Mouse (Mus musculus): ENCODE results near the gene Epb41l1. TPM values are rescaled to one million over a fixed set of nuclear protein-coding genes. Genes with fewer than 3 reads are reported as not detected.

Gene Epb41l1
- total RNA-seq, 2 experiments from 2014 or later = 364 to 365 TPM

DNA sequence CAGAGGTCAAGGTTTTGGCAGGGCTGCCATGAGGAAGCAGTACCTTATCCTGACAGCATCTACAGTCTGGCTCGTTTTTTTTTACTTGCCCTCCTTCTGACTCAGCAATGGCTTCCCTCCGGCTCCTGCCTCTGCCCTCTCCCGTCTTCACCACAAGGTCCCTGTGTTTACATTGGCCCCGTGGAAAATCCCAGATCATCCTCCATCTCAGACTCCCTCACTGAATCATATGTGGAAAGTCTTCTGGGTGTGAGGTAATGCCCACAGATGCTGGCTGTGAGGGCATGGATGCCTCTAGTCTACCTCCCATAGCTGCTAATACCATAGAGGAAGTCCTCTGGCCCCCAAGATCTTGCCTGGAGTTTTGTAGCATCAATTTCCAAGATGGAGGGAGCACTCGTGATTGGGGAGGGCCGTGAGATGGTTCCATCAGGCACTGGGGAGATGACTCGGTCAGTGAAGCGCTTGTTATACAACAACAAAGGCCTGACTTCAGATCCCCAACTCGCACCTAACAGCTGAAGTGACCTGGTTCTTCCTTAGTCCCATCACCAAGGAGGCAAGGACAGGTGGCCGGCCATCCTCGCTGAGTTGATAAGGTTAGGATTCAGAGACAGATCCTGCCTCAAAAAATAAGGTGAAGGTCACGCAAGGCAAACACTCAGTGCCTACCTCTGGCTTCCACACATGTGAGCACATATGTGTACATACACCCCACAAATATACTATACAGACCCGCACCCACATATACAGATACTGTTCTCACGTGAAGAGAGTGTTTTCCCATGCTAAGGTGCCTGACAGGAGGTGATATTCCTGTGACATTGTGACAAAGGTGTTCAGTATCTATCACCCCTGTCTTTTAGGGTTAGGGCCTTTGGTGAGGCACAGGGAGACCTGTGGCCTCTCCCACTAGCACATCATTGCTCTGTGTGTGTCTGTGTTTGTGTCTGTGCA is 36.0 kb downstream of the Epb41l1 start:
- no peak for DNase-seq (ENCODE audit: low spot score in 2 of 2)

GRCm38 (mm10) chr2:156457343-156457717 is 36.6 kb downstream of the Epb41l1 start:
- DNase-seq (ENCODE audit: low spot score in 2 of 2) = no peak

DNA sequence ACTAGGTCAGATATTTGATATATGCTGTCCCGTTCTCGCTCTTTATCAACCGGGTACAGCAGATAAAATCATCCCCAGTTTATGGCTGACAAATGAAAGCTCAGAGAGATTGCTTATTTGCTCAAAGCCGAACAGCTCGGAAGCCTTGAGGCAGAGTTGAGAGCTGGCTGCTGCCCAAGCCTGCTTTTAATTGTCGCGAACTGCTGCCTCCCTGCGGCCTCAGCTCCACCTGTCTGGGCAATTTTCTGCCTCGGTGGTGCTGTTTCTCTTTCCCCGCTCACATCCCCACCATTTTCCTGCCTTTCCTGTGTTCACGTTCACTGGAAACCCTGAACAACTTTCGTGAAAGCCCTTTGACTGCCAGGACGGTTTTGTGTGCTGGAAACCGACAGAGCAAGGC is 39.8 kb downstream of the Epb41l1 start:
- peak; percentile 59 to 63 for DNase-seq (ENCODE audit: low spot score in 2 of 2)

GRCm38 (mm10) chr2:156462154-156463029 is 41.7 kb downstream of the Epb41l1 start:
- no peak for DNase-seq (ENCODE audit: low spot score in 2 of 2)

DNA sequence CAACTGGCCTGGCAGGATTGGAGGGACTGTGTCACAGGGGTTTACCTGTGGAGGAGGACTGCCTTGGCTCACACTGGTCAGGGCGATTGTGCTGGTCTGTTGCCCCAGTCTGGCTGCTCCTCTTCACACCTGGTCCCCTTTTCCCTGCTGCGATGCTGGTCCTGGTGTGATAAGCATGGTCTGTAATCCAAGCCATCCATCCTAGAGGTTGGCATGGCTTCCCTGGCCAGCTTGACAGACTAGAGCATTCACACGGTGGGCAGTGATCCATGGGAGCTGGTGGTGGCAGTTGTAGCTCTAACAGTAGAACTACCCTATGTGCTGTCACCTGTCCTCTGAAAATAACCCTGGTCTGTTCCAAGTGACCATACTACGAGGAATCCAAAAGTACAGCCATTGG is 43.7 kb downstream of the Epb41l1 start:
- no peak for DNase-seq (ENCODE audit: low spot score in 2 of 2)

GRCm38 (mm10) chr2:156467538-156467937 is 46.8 kb downstream of the Epb41l1 start:
- DNase-seq (ENCODE audit: low spot score in 2 of 2) = no peak

GRCm38 (mm10) chr2:156468890-156469289 is 48.2 kb downstream of the Epb41l1 start:
- DNase-seq (ENCODE audit: low spot score in 2 of 2) = no peak

DNA sequence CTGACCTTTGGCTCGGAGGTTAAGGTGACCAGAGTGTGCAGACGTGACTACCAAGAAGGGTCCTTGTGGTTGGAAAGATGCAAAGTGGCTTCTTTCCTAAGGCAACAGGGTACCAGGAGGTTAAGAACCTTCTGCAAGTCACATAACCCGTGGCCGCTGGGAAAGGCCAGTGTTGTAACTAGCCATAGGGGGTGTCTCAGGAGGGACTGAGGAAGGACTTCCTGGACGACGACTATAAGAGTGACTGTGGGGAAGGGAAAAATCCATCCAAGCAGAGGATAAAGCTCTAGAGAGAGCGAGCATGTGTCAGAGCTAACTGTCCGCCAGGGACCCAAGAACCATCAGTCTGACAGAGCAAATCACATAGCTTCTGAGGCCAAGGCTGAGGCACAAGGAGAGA is 48.8 kb downstream of the Epb41l1 start:
- no peak for DNase-seq (ENCODE audit: low spot score in 2 of 2)

GRCm38 (mm10) chr2:156470938-156471337 is 50.2 kb downstream of the Epb41l1 start:
- DNase-seq (ENCODE audit: low spot score in 2 of 2) = no peak

DNA sequence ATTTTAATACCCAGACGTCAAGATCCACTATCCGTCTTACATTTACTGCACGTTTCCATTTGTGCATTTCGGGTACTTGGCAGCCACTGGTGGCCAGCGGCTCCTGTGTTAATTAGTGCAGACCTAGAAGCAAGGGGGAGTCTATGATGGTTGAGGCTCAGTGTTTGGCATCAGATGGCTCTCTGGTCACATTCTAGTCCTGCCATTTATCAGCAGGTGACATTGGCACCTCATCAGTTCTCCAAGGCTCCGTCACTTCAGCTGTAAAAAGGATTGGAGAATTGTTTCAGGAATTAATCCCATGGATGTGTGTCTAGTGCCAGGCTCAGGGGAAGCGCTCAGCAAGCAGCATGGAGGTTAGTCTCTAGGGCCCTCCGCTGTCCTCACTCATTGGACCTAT is 51.6 kb downstream of the Epb41l1 start:
- no peak for DNase-seq (ENCODE audit: low spot score in 2 of 2)

GRCm38 (mm10) chr2:156473696-156474095 is 53.0 kb downstream of the Epb41l1 start:
- DNase-seq (ENCODE audit: low spot score in 2 of 2) = no peak

- DNase-seq (ENCODE audit: low spot score in 2 of 2) = no peak
Measured at GRCm38 (mm10) chr2:156474111-156474510, 53.4 kb downstream of the Epb41l1 start.

DNA sequence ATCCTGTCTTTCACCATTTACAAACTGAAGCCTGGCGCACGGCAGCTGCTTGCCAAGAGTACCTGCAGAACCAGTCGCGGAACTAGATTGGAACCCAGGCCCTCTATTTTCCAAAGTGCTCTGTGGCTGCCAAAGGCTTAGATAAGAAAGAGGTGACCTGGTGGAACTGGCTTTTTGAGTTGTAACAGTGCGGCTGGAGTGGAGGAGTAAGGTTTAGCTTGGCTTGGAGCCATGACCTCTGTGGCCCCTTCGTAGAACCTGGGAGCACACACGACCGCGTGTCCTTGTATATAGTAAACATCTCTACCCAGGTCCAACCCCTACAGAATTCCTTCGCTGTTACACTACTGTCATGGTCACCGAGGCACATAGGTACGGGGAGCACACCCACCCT is 54.2 kb downstream of the Epb41l1 start:
- DNase-seq (ENCODE audit: low spot score in 2 of 2) = no peak

DNA sequence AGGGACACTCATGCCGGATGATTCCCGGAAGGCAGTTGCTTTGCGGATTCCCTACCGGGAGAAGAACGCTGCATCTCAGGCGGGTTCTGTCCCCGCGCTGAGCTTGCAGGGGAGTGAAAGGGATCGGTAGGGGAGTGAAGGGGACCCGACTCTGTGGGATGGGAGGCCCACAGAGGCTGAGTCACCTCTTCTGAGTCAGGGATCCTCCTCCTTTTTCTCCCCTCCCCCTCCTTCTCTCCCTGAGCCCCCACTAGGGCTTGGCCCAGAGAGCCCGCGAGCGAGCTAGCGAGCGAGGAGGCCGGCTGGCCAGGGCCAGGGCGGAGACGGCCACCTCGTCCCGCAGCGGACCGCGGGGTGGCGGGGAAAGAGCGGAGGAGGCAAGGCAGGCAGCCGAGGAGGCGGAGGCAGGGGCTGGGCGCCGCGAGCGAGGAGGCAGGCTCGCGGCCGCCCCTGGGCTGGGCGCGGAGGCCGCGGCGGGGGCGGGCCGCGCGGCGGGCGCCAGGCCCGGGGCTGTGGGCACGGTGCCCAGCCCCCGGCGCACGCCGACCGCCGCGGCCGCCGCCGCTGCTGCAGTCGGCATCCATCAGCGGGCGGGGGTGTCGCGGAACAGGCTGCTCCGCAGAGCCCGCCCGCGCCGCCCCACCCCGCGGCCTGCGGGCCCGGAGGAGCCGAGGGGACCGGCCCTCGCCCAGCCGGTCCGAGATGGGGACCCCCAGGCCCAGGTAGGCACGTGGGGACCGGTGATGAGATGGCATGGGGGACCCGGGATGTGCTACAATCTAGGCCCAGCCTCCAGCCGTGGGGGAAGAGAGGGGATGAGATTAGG is 54.8 kb downstream of the Epb41l1 start:
- DNase-seq (ENCODE audit: low spot score in 2 of 2) = peak; percentile 68 to 70

GRCm38 (mm10) chr2:156476111-156476747 is 55.5 kb downstream of the Epb41l1 start:
- no peak for DNase-seq (ENCODE audit: low spot score in 2 of 2)

GRCm38 (mm10) chr2:156476748-156477151 is 56.0 kb downstream of the Epb41l1 start:
- peak in 1 of 2 experiments; percentile 45 for DNase-seq (ENCODE audit: low spot score in 2 of 2)

DNA sequence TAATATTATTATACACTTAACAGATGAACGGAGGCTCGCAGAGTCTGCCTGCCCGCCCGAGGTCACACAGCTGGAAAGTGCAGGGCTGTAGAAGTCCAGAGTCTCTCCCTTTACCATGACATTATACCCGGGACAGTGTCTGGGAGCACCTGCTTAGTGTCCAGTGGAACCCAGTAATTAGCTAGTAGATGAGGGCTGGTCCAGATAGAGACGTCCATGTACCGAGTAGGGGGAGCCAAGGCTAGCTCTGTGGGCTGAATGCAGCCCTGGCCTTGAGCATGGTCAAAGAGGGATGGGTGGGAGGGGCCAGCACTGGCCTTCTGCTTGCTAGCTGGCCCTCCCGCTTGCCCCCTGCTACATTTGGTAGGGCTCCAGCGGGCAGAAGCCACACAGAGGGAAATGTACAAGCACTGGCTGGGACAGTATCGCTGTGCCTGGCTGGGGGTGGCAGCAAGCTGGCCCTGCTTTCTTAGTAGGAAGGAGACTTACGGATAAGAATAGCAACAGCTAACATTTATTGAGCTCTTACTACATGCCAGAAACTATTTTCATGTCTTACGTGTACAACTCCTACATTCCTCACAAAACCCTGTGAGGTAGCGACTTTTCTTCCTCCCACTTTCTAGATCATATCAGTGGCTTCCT is 57.5 kb downstream of the Epb41l1 start:
- DNase-seq (ENCODE audit: low spot score in 2 of 2) = peak; percentile 41 to 55

- peak in 1 of 2 experiments; percentile 57 for DNase-seq (ENCODE audit: low spot score in 2 of 2)
Measured at GRCm38 (mm10) chr2:156479833-156480232, 59.1 kb downstream of the Epb41l1 start.

DNA sequence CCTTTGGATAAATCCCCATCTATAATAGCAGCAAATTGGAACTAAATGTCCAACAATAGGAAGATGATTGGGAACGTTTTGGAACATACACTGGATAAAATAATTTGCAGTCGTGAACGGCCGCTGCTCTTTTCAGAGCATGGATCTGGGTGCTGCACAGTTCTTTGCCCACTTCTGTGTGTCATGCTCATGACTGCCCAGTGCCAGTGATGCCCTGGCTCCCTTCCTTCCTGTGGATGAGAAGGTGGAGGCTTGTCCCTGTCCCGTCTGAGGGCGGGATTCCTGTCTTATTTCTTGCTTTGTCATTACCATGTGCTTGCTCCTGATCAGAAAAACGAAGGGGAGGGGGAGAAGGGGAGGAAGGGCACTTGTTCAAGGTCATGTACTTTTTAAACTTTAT is 59.6 kb downstream of the Epb41l1 start:
- no peak for DNase-seq (ENCODE audit: low spot score in 2 of 2)

- DNase-seq (ENCODE audit: low spot score in 2 of 2) = peak in 1 of 2 experiments; percentile 63
Measured at GRCm38 (mm10) chr2:156482299-156482698, 61.6 kb downstream of the Epb41l1 start.

All from left cerebral cortex, adult 18-20 months (tissue).